ENCODE assay signal across 9 mouse cellular contexts in genomic region chr17:87202490-87202889, GRCm38 (mm10).
A peak's percentile ranks its signal among the peaks of the same experiment; 100 is the strongest.
DNase-seq lines count a peak whose midpoint lies in the region; ATAC-seq and TF ChIP-seq lines count a peak whose summit lies in the region.
"Had no signal": no experiment of that assay in that cellular context is flagged by ENCODE, and none has a peak within 500 bp of the region (broad histone marks: within the 10 kb centered on the region; RNA-seq: fewer than 3 reads in every experiment).

No protein-coding gene starts in this region.

- H3K27me3 ChIP-seq in CH12.LX (replicated peaks) = no peaks in the 10 kb centered on the region
- no peaks in the 10 kb centered on the region for H3K27me3 ChIP-seq in liver, embryonic 12.5 days (replicated peaks)
- no peaks in the 10 kb centered on the region for H3K27me3 ChIP-seq in neural tube, embryonic 15.5 days (replicated peaks)

- TF ChIP-seq RAD21 in CH12.LX (IDR thresholded peaks at IDR 0.05; ENCODE audit: low read depth, low read length) = no peak; the same call in 1 of the 2 replicates

- H3K9me3 ChIP-seq in CH12.LX (replicated peaks; ENCODE audit: low read length) = no peaks in the 10 kb centered on the region
- no peaks in the 10 kb centered on the region for H3K9me3 ChIP-seq in liver, embryonic 12.5 days (replicated peaks)
- H3K9me3 ChIP-seq in neural tube, embryonic 15.5 days (replicated peaks) = no peaks in the 10 kb centered on the region

- WGBS in liver, embryonic 12.5 days (ENCODE audit: insufficient replicate concordance) = 13% methylated on average over 6 of the region's 6 CpGs
- 35% methylated on average over 6 of the region's 6 CpGs for WGBS in neural tube, embryonic 15.5 days

- peaks cover 40 to 55% of the 10 kb centered on the region in 2 experiments for H3K4me1 ChIP-seq in CH12.LX (ENCODE audit: control insufficient read depth in 1 of 2, insufficient read depth in 2 of 2)
- H3K4me1 ChIP-seq in liver, embryonic 12.5 days = peaks cover 27% of the 10 kb centered on the region
- peaks cover 40% of the 10 kb centered on the region for H3K4me1 ChIP-seq in neural tube, embryonic 15.5 days

- no peak for TF ChIP-seq EP300 in CH12.LX (IDR thresholded peaks at IDR 0.05; ENCODE audit: low read length)

- TF ChIP-seq POLR2A in CH12.LX (IDR thresholded peaks at IDR 0.05; ENCODE audit: low read depth, low read length) = 0 out of 2 replicates have a peak, but pooled peaks have one; percentile 14

- H3K4me3 ChIP-seq in CH12.LX (replicated peaks in 1 of 3; ENCODE audit: low read depth in 2 of 3, low read length in 2 of 3, poor library complexity in 1 of 3) = no peak overlapping the region
- H3K4me3 ChIP-seq in gastrocnemius, adult 2 months = no peak overlapping the region
- H3K4me3 ChIP-seq in liver, embryonic 12.5 days = no peak overlapping the region
- no peak overlapping the region for H3K4me3 ChIP-seq in neural tube, embryonic 15.5 days (replicated peaks)
- H3K4me3 ChIP-seq: erythroblast, embryonic 14.5 days had no signal

- 0 out of 2 replicates have a peak, but pooled peaks have one; percentile 22 for ATAC-seq in liver, embryonic 12.5 days
- ATAC-seq in neural tube, embryonic 15.5 days (ENCODE audit: low FRiP score) = no peak

- H3K79me2 ChIP-seq in CH12.LX (replicated peaks; ENCODE audit: control insufficient read depth, extremely low read depth, insufficient read depth, poor library complexity, severe bottlenecking) = no peaks in the 10 kb centered on the region

- H3K4me2 ChIP-seq in CH12.LX (ENCODE audit: insufficient read depth, low read depth, poor library complexity, severe bottlenecking) = no peak overlapping the region; the same call in 1 of the 2 replicates
- H3K4me2 ChIP-seq in liver, embryonic 12.5 days = no peak overlapping the region
- H3K4me2 ChIP-seq in neural tube, embryonic 15.5 days = no peak overlapping the region

- H3K9ac ChIP-seq in CH12.LX (ENCODE audit: insufficient read depth, low read depth) = no peak overlapping the region
- peak overlapping the region; percentile 27; the same call in 1 of the 2 replicates for H3K9ac ChIP-seq in liver, embryonic 12.5 days
- no peak overlapping the region for H3K9ac ChIP-seq in neural tube, embryonic 15.5 days (replicated peaks)

- in situ Hi-C loops in CH12.LX (cut with MboI; ENCODE audit: low pct_ligation_motif_present, low pct_unique_long_range_greater_than_20kb, low sequenced_read_pairs) = no loop called here

- intact Hi-C loops in gastrocnemius, adult 2 months (cut with DNase I) = no loop called here

- H3K27ac ChIP-seq in CH12.LX (ENCODE audit: insufficient read depth, low read depth) = peak overlapping the region; percentile 78
- H3K27ac ChIP-seq in gastrocnemius, adult 2 months = peak overlapping the region; percentile 74
- peak overlapping the region; percentile 30; the same call in 1 of the 2 replicates for H3K27ac ChIP-seq in liver, embryonic 12.5 days
- peak overlapping the region; percentile 48; the same call in 1 of the 2 replicates for H3K27ac ChIP-seq in neural tube, embryonic 15.5 days (replicated peaks)

- no peak for TF ChIP-seq CTCF in CH12.LX (conservative IDR thresholded peaks at IDR 0.05 in 1 of 2, IDR thresholded peaks at IDR 0.05 in 1 of 2; ENCODE audit: low read depth in 2 of 2, low read length in 2 of 2)
- no peak for TF ChIP-seq CTCF in gastrocnemius, adult 2 months (IDR thresholded peaks at IDR 0.05)

- DNase-seq in CH12.LX (ENCODE audit: extremely low read depth) = peak; percentile 94
- peak; percentile 62 to 67 for DNase-seq in adrenal gland, adult 18-20 months (ENCODE audit: low spot score in 2 of 2)
- peak; percentile 75 for DNase-seq in gastrocnemius, adult 2 months
- DNase-seq in induced T-regulatory cell, adult 2 months (ENCODE audit: low read depth) = peak; percentile 56
- peak; percentile 83 for DNase-seq in urinary bladder, postnatal 14 days (ENCODE audit: low spot score)
- DNase-seq in retina, embryonic 14.5 days (ENCODE audit: low spot score) = no peak

- dilution Hi-C loops in CH12.LX (cut with MboI; ENCODE audit: extremely low pct_ligation_motif_present, extremely low pct_unique_long_range_greater_than_20kb, low sequenced_read_pairs) = no loop called here

- no peaks in the 10 kb centered on the region for H3K36me3 ChIP-seq in CH12.LX (replicated peaks in 1 of 2; ENCODE audit: control insufficient read depth in 1 of 2, insufficient read depth in 1 of 2, low read length in 1 of 2)
- no peaks in the 10 kb centered on the region for H3K36me3 ChIP-seq in liver, embryonic 12.5 days
- H3K36me3 ChIP-seq in neural tube, embryonic 15.5 days = no peaks in the 10 kb centered on the region

TF ChIP-seq in CH12.LX, 34 proteins besides CTCF, POLR2A, EP300 and RAD21:
- TF ChIP-seq MXI1 (IDR thresholded peaks at IDR 0.05; ENCODE audit: low read depth, low read length) (no peak), KAT2A (IDR thresholded peaks at IDR 0.05; ENCODE audit: insufficient replicate concordance, low read length) (peak; percentile 82; the same call in 1 of the 2 replicates), E2F4 (IDR thresholded peaks at IDR 0.05; ENCODE audit: insufficient replicate concordance, low read depth, low read length) (no peak), CHD1 (IDR thresholded peaks at IDR 0.05; ENCODE audit: low read depth, low read length) (no peak), MAFK (IDR thresholded peaks at IDR 0.05; ENCODE audit: insufficient replicate concordance, low read length) (no peak), IRF4 (IDR thresholded peaks at IDR 0.05; ENCODE audit: low read depth, low read length) (peak; percentile 63; the same call in 1 of the 2 replicates), JUND (conservative IDR thresholded peaks at IDR 0.05; ENCODE audit: low read depth, low read length) (no peak), TBP (conservative IDR thresholded peaks at IDR 0.05; ENCODE audit: low read depth, low read length) (peak; percentile 98), ETS1 (conservative IDR thresholded peaks at IDR 0.05; ENCODE audit: low read depth, low read length) (peak; percentile 86), PAX5 (IDR thresholded peaks at IDR 0.05; ENCODE audit: low read length) (no peak), SIN3A (IDR thresholded peaks at IDR 0.05; ENCODE audit: low read length) (no peak), CHD2 (IDR thresholded peaks at IDR 0.05; ENCODE audit: low read length) (peak; percentile 24; the same call in 1 of the 2 replicates), MAX (IDR thresholded peaks at IDR 0.05; ENCODE audit: low read length) (no peak; the same call in 1 of the 2 replicates), NRF1 (IDR thresholded peaks at IDR 0.05; ENCODE audit: low read depth, low read length) (no peak), UBTF (IDR thresholded peaks at IDR 0.05; ENCODE audit: low read depth, low read length) (peak; percentile 100), ZMIZ1 (IDR thresholded peaks at IDR 0.05; ENCODE audit: low read depth, low read length) (no peak), USF1 (IDR thresholded peaks at IDR 0.05; ENCODE audit: low read depth, low read length) (no peak), ZC3H11A (IDR thresholded peaks at IDR 0.05; ENCODE audit: low read depth, low read length) (no peak), ELF1 (IDR thresholded peaks at IDR 0.05; ENCODE audit: low read depth, low read length) (peak; percentile 86), MAZ (IDR thresholded peaks at IDR 0.05; ENCODE audit: low read depth, low read length) (no peak), SMC3 (IDR thresholded peaks at IDR 0.05; ENCODE audit: low read depth, low read length) (0 out of 2 replicates have a peak, but pooled peaks have one; percentile 12), TCF12 (IDR thresholded peaks at IDR 0.05; ENCODE audit: low read depth, low read length) (peak; percentile 89), GABPA (IDR thresholded peaks at IDR 0.05; ENCODE audit: insufficient replicate concordance, low read depth, low read length) (no peak), USF2 (conservative IDR thresholded peaks at IDR 0.05; ENCODE audit: low read depth, low read length) (no peak), ZNF384 (IDR thresholded peaks at IDR 0.05; ENCODE audit: low read depth, low read length) (no peak), MEF2A (IDR thresholded peaks at IDR 0.05; ENCODE audit: borderline replicate concordance, low read depth, low read length) (no peak), BHLHE40 (IDR thresholded peaks at IDR 0.05; ENCODE audit: low read depth, low read length) (peak; percentile 64), MYC (IDR thresholded peaks at IDR 0.05; ENCODE audit: low read depth, low read length) (no peak), HCFC1 (IDR thresholded peaks at IDR 0.05; ENCODE audit: low read depth, low read length) (peak; percentile 49; the same call in 1 of the 2 replicates), RCOR1 (conservative IDR thresholded peaks at IDR 0.05; ENCODE audit: low read depth, low read length) (no peak), JUN (IDR thresholded peaks at IDR 0.05; ENCODE audit: insufficient read depth, low read depth, low read length) (no peak)
